Mouse (Mus musculus) CD4-positive, CD25-positive, alpha-beta regulatory T cell, adult 2 months (primary cell): ENCODE data around the gene Sox6.

ENCODE experiments used
- DNase-seq: peaks from one replicate; pipeline ENCODE4 v3.0.0-alpha.2; 2012; ENCODE audit warnings: low read depth, low spot score

Sox6 gene

GRCm38 (mm10) chr7:115556677-115557076, 481.9 kb downstream of the Sox6 start:
- no peak for DNase-seq

GRCm38 (mm10) chr7:115550197-115550804, 488.3 kb downstream of the Sox6 start:
- no peak for DNase-seq

- no peak for DNase-seq
Observed at GRCm38 (mm10) chr7:115549670-115550069, 488.9 kb downstream of the Sox6 start.

- no peak for DNase-seq
Observed at GRCm38 (mm10) chr7:115545585-115546374, 492.8 kb downstream of the Sox6 start.

- no peak for DNase-seq
Observed at GRCm38 (mm10) chr7:115543596-115543995, 495.0 kb downstream of the Sox6 start.

- no peak for DNase-seq
Observed at GRCm38 (mm10) chr7:115540261-115540660, 498.3 kb downstream of the Sox6 start.

GRCm38 (mm10) chr7:115539003-115539402, 499.6 kb downstream of the Sox6 start:
- DNase-seq = peak; percentile 1

GRCm38 (mm10) chr7:115537636-115538035, 501.0 kb downstream of the Sox6 start:
- no peak for DNase-seq

- no peak for DNase-seq
Observed at GRCm38 (mm10) chr7:115536521-115536920, 502.1 kb downstream of the Sox6 start.

- DNase-seq = no peak
Observed at GRCm38 (mm10) chr7:115531875-115532274, 506.7 kb downstream of the Sox6 start.

- DNase-seq = no peak
Observed at GRCm38 (mm10) chr7:115531217-115531616, 507.4 kb downstream of the Sox6 start.

- no peak for DNase-seq
Observed at GRCm38 (mm10) chr7:115517701-115518100, 520.9 kb downstream of the Sox6 start.

GRCm38 (mm10) chr7:115513681-115514080, 524.9 kb downstream of the Sox6 start:
- no peak for DNase-seq

GRCm38 (mm10) chr7:115511777-115512176, 526.8 kb downstream of the Sox6 start:
- no peak for DNase-seq

- no peak for DNase-seq
Observed at GRCm38 (mm10) chr7:115511091-115511490, 527.5 kb downstream of the Sox6 start.

- no peak for DNase-seq
Observed at GRCm38 (mm10) chr7:115510045-115510444, 528.6 kb downstream of the Sox6 start.

- no peak for DNase-seq
Observed at GRCm38 (mm10) chr7:115506385-115506784, 532.2 kb downstream of the Sox6 start.

- DNase-seq = no peak
Observed at GRCm38 (mm10) chr7:115501497-115501896, 537.1 kb downstream of the Sox6 start.

- no peak for DNase-seq
Observed at GRCm38 (mm10) chr7:115500825-115501224, 537.8 kb downstream of the Sox6 start.

GRCm38 (mm10) chr7:115500170-115500569, 538.4 kb downstream of the Sox6 start:
- no peak for DNase-seq

GRCm38 (mm10) chr7:115491721-115492120, 546.9 kb downstream of the Sox6 start:
- DNase-seq = no peak

GRCm38 (mm10) chr7:115489608-115490007, 549.0 kb downstream of the Sox6 start:
- peak; percentile 4 for DNase-seq

GRCm38 (mm10) chr7:115486431-115486830, 552.2 kb downstream of the Sox6 start:
- no peak for DNase-seq
